Mouse (Mus musculus): ENCODE results near the gene Cxcr4. TPM values are rescaled to one million over a fixed set of nuclear protein-coding genes. Genes with fewer than 3 reads are reported as not detected.

Cxcr4 gene
- total RNA-seq, 2 experiments from 2014 or later = 6.0 to 6.7 TPM

DNA sequence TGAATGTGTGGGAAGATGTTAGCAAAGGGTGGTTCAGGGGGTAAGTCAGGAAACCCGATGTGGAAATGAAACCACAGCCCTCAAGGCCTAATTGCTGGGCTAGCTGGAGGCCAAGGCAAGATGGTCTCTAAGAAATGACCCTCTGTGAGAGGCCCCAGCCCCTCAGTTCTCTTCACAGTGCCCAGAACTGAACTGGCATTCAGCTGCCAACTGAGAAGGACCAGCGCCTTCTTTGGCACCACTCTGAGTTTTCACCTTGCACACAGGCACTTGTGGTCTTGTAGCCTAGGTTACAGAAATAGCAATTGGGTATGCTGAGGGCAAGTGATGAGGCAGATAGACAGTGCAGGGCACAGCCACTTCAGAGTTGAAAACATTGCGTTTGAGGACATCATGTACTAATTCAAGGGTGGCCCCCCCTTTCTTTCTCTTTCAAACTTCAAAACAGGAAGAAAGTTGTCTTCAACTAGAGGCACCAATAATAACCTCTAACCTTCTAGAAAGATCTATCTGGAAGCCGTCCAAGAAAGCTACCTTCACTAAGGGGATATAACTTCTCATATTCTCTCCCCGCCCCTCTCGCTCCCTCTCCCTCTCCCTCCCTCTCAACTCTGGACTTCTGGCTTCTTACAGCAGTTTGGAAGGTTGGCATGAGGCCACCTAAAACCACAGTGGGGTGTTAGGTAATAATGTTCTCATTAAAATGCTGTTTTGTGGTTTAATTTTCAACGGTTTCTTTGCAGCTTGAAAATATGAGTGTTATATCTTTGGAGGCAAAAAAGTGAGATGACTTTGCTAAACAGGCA, 22.8 kb upstream of the Cxcr4 start:
- no peak for DNase-seq (ENCODE audit: low spot score in 2 of 2)
- Histone ChIP-seq H3K4me3 (no peak overlapping the region), H3K27ac (no peak overlapping the region)
- no peak for TF ChIP-seq CTCF (conservative IDR thresholded peaks at IDR 0.05)

DNA sequence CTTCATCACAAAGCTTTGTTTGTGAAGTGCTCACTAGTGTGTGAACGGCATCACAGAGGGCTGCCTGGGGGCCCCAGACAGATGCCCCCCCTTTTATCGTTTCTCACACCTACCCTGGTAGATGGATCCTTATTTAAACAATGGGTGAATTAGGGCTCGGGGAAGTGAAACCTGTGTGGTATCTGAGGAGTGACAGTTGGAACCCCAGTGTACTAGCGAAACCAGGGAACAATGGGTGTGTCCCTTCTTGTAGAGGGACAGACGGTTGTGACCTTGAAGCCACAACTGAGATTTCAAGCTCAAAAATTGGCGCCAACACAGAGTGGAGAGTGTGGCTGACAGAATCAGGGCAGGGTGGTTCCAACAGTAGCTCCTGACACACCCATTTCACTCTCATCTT, 16.0 kb upstream of the Cxcr4 start:
- no peak for DNase-seq (ENCODE audit: low spot score in 2 of 2)
- Histone ChIP-seq H3K27ac (no peak overlapping the region), H3K4me3 (no peak overlapping the region)
- no peak for TF ChIP-seq CTCF (conservative IDR thresholded peaks at IDR 0.05)

DNA sequence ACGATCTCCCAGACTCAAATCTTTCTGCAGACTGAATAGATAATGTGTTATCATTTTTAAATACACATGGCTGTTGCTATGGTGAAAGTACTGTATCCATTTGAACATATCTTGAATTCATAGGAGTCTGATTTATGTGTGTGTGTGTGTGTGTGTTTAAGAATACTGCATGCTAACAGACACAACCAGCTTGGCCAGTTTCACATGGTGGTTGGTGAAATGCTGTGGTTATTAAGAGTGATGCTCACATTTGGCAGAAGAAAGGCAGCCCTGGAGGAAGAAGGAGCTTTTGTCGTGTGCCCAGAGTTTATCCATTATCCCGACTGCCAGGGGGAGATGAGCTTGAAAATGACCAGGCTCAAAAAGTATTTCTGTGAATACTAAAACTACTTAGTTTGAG, 15.3 kb upstream of the Cxcr4 start:
- DNase-seq (ENCODE audit: low spot score in 2 of 2) = no peak
- TF ChIP-seq CTCF (conservative IDR thresholded peaks at IDR 0.05) = no peak
- Histone ChIP-seq H3K27ac (no peak overlapping the region), H3K4me3 (no peak overlapping the region)

DNA sequence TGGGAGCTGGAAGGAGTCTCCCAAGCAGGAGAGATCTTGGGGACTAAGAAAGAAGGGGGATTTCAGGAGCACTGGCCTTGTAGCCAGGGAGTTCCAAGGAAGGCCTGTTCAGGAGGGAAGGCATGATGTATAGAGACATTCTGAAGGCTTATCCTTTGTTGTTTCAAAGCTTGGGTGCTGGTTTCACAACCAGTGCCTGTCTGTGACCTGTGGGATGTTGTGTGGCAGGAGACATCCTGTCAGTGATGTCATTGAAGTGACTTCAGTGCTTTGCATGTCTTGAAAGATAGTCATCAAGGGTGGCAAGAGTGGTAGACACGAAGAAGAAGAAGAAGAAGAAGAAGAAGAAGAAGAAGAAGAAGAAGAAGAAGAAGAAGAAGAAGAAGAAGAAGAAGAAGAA, 13.7 kb upstream of the Cxcr4 start:
- DNase-seq (ENCODE audit: low spot score in 2 of 2) = no peak
- TF ChIP-seq CTCF (conservative IDR thresholded peaks at IDR 0.05) = no peak
- Histone ChIP-seq H3K4me3 (no peak overlapping the region), H3K27ac (no peak overlapping the region)

DNA sequence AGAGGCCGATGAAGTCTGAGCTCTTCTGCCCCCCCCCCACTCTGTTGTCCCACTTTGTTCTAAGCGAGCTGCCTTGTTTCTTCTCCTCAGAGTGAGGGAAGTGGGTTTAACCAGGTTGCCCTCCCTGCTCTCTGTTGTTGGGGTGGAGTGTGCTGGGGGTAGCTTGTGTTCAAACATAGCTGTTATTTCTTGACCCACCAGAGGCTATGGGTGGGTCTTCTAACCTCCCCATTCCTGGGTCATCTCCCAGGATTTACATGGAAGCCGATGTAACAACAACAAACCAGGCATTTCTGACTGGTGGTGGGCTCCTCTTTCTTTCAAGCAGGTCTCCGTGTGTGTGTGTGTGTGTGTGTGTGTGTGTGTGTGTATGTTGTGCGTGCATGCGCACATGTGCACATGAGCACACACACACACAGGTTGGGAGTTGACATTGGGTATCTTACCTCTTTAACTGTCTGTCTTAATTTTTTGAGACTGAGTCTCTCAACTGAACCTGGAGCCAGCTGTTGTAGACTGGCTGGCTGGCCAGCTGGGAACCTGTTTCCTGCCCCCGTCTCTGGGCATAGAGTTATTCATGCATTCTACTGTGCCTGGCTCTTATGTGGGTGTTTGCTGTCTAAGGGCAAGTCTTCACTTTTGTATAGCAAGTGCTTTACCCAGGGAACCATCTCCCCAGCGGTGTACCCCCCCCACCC, 10.7 kb upstream of the Cxcr4 start:
- no peak overlapping the region for H3K4me3 ChIP-seq
- no peak overlapping the region for H3K27ac ChIP-seq
- no peak for TF ChIP-seq CTCF (conservative IDR thresholded peaks at IDR 0.05)
- no peak for DNase-seq (ENCODE audit: low spot score in 2 of 2)

DNA sequence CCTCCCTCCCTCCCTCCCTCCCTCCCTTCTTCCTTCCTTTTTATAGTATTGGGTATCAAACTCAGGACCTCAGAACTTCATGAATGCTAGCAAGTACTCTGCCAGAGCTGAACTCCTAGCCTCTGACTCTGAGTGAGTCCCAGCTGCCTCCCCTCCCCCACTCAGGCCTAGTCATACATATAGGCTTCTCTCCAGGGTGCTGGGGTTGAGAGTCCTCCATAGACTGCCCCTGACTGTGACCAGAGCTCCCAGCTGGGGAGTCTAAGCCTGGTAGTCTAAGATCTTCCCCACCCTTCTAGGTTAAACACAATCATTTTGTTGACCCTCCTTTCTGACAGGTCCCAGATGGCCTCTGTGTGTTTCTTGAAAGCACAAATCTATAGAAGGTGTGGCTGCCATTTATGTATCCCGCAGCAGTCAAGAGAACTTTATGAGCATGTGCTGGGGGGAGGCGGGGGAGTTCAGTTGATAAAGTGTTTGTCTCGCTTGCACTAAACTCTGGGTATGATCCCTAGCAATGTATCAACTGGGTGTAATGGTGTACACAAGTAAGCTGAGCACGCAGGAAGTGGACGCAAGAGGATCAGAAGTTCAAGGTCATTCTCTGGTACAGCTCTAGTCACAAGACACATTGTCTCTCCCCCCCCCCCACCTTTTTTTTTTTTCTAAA, 10.1 kb upstream of the Cxcr4 start:
- Histone ChIP-seq H3K4me3 (no peak overlapping the region), H3K27ac (no peak overlapping the region)
- no peak for TF ChIP-seq CTCF (conservative IDR thresholded peaks at IDR 0.05)
- no peak for DNase-seq (ENCODE audit: low spot score in 2 of 2)

DNA sequence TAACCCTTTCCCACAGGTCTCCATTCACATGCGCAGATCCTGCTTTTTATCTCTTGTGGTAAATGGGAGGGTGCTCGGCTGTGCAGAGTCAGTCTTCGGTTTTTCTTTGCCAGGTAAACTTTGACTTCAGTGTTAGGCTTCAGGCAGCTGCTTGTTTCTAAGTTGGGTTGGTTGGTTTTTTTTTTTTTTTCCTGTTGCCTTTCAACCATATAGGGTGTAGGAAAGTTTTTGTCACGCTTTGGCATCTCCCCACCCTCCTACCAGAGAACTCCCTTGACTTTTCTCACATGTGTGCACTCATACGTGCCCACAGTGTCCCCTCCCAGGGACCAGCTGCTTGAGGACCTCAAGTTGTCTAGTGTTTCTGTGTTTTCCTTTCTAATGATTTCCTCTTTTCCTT, 9.2 kb upstream of the Cxcr4 start:
- Histone ChIP-seq H3K27ac (no peak overlapping the region), H3K4me3 (no peak overlapping the region)
- DNase-seq (ENCODE audit: low spot score in 2 of 2) = no peak
- TF ChIP-seq CTCF (conservative IDR thresholded peaks at IDR 0.05) = no peak

DNA sequence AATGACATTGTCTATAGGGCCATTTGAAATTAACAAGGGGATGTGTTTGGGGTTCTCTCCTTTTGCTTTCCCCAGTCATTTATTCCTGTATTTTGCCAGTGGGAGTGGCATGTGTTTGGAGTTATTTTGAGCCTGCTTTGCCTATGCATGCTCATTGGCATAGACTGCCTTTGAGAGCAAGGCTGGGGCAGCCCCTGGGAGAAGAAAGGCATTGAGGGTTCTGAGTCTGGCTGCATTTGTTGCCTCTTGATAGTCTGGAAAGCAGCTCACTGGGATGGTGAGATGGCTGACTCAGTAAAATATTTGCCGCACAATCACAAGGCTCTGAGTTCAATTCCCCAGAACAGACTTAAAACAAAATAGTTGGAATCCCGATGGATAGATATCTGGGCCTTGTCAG, 8.5 kb upstream of the Cxcr4 start:
- no peak for DNase-seq (ENCODE audit: low spot score in 2 of 2)

DNA sequence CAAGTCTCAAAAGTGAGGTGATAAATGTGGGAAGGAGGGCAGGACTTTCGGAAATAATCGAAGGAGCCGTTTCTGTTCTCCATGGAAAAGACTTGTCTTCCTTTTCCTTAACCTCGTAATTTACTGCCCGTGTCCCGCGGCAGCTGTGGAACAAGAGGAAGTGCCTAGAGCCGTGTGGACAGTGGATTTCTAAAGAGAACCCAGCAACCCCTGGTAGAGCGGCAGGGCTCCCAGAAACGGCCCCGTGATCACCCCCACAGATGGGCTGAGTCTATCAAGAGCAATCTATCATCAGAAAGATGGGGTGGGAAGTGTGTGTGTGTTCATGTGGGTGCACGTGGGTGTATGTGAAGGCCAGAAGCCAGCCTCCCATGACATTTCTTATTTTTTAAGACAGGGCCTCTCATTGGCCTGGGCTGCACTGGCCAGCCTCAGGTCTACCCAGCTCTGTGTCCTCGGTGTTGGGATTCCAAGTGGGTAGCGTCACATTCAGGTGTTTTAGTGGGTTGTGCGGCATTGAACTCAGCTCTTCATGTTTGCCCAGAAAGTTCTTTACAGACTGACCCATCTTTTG, 5.2 kb upstream of the Cxcr4 start:
- no peak for TF ChIP-seq CTCF (conservative IDR thresholded peaks at IDR 0.05)
- no peak for DNase-seq (ENCODE audit: low spot score in 2 of 2)
- H3K27ac ChIP-seq = no peak overlapping the region
- H3K4me3 ChIP-seq = no peak overlapping the region

More for the DNA sequence above, 8.5 kb upstream of the Cxcr4 start:
- no peak for TF ChIP-seq CTCF (conservative IDR thresholded peaks at IDR 0.05)
- Histone ChIP-seq H3K27ac (no peak overlapping the region), H3K4me3 (no peak overlapping the region)

DNA sequence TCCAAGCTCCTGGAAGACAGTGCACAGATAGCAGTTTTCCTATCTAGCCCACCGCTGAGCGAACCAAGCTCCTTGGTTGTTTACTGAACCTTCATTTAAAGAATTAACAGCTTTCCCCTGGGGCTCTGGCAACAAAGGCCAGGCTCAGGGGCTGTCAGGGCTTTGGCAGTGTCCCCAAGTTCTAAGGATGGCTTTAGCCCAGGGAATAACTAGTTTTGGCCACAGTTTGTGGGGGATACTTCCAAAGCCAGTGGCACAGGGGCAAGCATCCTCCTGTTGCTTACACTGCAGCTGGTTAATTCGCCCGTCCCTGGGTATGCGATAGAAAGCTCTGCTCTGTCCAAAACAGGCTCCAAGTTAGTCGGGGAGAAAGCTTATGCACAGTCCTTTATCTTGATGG, 3.4 kb upstream of the Cxcr4 start:
- TF ChIP-seq CTCF (conservative IDR thresholded peaks at IDR 0.05) = no peak
- no peak overlapping the region for H3K27ac ChIP-seq
- no peak for DNase-seq (ENCODE audit: low spot score in 2 of 2)
- H3K4me3 ChIP-seq = no peak overlapping the region

DNA sequence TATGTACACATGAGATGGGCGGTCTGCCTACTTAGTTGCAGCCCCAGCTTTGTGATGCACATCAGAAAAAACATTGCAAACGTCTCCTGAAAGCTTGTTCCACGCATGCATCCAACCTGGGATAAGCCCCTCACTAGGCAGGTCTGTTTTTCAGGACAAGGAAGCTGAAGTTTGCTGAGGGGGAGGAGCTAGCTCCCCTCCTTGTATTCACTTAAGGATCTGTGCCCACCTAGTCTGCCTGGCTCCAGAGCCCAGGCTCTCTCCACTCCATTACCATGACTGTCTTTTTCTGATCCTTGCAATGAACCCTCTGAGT, 3.0 kb upstream of the Cxcr4 start:
- DNase-seq (ENCODE audit: low spot score in 2 of 2) = no peak
- no peak overlapping the region for H3K27ac ChIP-seq
- no peak overlapping the region for H3K4me3 ChIP-seq
- no peak for TF ChIP-seq CTCF (conservative IDR thresholded peaks at IDR 0.05)

DNA sequence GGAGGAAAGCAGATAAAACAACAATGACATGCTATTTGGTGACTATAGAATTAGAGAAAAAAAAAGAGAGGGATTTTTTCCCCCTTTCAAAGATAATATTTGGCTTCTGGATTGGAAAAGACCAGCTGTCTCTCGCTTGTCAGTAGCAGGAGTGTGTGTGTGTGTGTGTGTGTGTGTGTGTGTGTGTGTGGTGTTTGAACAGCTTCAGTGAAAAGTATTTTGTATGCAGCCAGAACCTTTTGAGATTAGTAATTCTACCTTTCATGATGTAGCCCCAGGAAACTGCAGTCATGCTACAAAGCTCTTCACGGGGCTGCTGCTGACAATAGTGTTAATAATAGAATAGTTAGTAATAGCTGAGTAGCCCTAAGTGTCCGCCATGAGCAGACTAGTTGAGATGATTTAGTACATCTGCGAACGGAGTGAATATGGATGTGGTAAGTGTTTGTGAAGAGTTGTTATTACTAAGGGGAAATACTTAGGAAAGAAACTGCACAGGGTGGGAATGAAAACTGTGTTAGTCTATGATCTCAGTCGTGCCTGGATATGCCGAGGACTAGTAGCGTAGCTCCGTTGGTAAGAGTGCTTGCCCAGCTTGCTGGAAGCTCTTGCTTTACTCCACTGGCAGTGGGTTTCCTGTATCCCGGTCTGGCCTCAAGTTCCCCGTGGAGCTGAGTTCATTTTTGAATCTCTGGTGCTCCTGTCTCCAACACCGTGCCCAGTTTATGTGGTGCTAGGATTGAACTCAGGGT, 2.4 kb upstream of the Cxcr4 start:
- H3K4me3 ChIP-seq = no peak overlapping the region
- DNase-seq (ENCODE audit: low spot score in 2 of 2) = no peak
- TF ChIP-seq CTCF (conservative IDR thresholded peaks at IDR 0.05) = no peak
- H3K27ac ChIP-seq = peak overlapping the region; percentile 83
